Mouse (Mus musculus) MEL (cell line): Measurements from ENCODE around the gene Zxdb. TPM values are rescaled to one million over a fixed set of nuclear protein-coding genes. Genes with fewer than 3 reads are reported as not detected.
"Not testable (repeated sequence)": the region's sequence is repeated elsewhere in the genome, so short reads cannot be mapped to it uniquely, and the experiment has no call there.

Experiments
- DNase-seq: peaks from one replicate; pipeline ENCODE4 v3.0.0; 2011; ENCODE audit warnings: low read depth, low spot score
- H3K27ac ChIP-seq: 2 replicates; pipeline ENCODE4 v1.5.1; 2012; ENCODE audit warnings: low read depth, mild to moderate bottlenecking, control low read depth, low read length, moderate library complexity; ENCODE audit not compliant: control insufficient read depth
- H3K27me3 ChIP-seq, 2 experiments: fragments of 150-350 bp in 1 of 2; sonication (generic) in 1 of 2; 2 replicates each; pipeline ENCODE4 v1.6.1; 2012; ENCODE audit warnings: low read length in 2 of 2, mild to moderate bottlenecking in 2 of 2, improper control_type of control experiment in 1 of 2, moderate library complexity in 1 of 2; ENCODE audit not compliant: insufficient read depth in 2 of 2, control insufficient read depth in 1 of 2
- H3K36me3 ChIP-seq, 2 experiments: 2 replicates each; pipeline ENCODE4 v1.6.1; 2012 to 2014; ENCODE audit warnings: low read length in 2 of 2, improper control_type of control experiment in 1 of 2, inconsistent platforms in 1 of 2, mild to moderate bottlenecking in 1 of 2; ENCODE audit not compliant: insufficient read depth in 2 of 2, control insufficient read depth in 1 of 2
- H3K4me1 ChIP-seq, 2 experiments: fragments of 150-350 bp in 1 of 2; sonication (generic) in 1 of 2; 2 replicates each; pipeline ENCODE4 v1.6.1; 2012; ENCODE audit warnings: low read length in 2 of 2, improper control_type of control experiment in 1 of 2, mild to moderate bottlenecking in 1 of 2; ENCODE audit not compliant: insufficient read depth in 2 of 2, control insufficient read depth in 1 of 2
- H3K4me3 ChIP-seq, 2 experiments: fragments of 150-350 bp in 1 of 2; sonication (generic) in 1 of 2; 2 replicates each; pipeline ENCODE4 v1.5.1; 2012; ENCODE audit warnings: low read depth in 2 of 2, low read length in 2 of 2, mild to moderate bottlenecking in 2 of 2, moderate library complexity in 2 of 2, control low read depth in 1 of 2, improper control_type of control experiment in 1 of 2; ENCODE audit not compliant: control insufficient read depth in 1 of 2, insufficient read depth in 1 of 2
- H3K79me2 ChIP-seq: 2 replicates; pipeline ENCODE4 v1.6.1; 2012; ENCODE audit warnings: mild to moderate bottlenecking, low read length, moderate library complexity; ENCODE audit not compliant: control insufficient read depth, poor library complexity, insufficient read depth
- H3K9ac ChIP-seq: 2 replicates; pipeline ENCODE4 v1.6.1; 2012; ENCODE audit warnings: low read depth, mild to moderate bottlenecking, control low read depth, low read length, moderate library complexity; ENCODE audit not compliant: control insufficient read depth, poor library complexity, severe bottlenecking
- H3K9me3 ChIP-seq: fragments of 150-350 bp; sonication (generic); replicated peaks from 2 replicates; pipeline ENCODE4 v1.6.1; 2012; ENCODE audit warnings: mild to moderate bottlenecking, low read length, improper control_type of control experiment, moderate library complexity; ENCODE audit not compliant: insufficient read depth
- BHLHE40 ChIP-seq: IDR thresholded peaks from 2 replicates; pipeline ENCODE4 v1.6.1; 2012; ENCODE audit warnings: low read depth, mild to moderate bottlenecking, inconsistent platforms, low read length, improper control_type of control experiment, borderline replicate concordance
- CHD1 ChIP-seq: IDR thresholded peaks from 2 replicates; pipeline ENCODE4 v1.6.1; 2012; ENCODE audit warnings: low read depth, mild to moderate bottlenecking, inconsistent platforms, low read length, improper control_type of control experiment
- CHD2 ChIP-seq: IDR thresholded peaks from 2 replicates; pipeline ENCODE4 v1.6.1; 2011; ENCODE audit warnings: low read length, improper control_type of control experiment
- CTCF ChIP-seq, 3 experiments: IDR thresholded peaks in 2 of 3; conservative IDR thresholded peaks in 1 of 3; 2 replicates each; pipeline ENCODE4 v1.5.1; 2011 to 2012; ENCODE audit warnings: low read length in 3 of 3, low read depth in 2 of 3, mild to moderate bottlenecking in 2 of 3, improper control_type of control experiment in 1 of 3, inconsistent platforms in 1 of 3, mixed read lengths in 1 of 3, moderate library complexity in 1 of 3; ENCODE audit not compliant: control insufficient read depth in 1 of 3, insufficient read depth in 1 of 3, poor library complexity in 1 of 3, severe bottlenecking in 1 of 3
- E2F4 ChIP-seq: IDR thresholded peaks from 2 replicates; pipeline ENCODE4 v1.6.1; 2011; ENCODE audit warnings: low read depth, low read length, improper control_type of control experiment, borderline replicate concordance
- ELF1 ChIP-seq: IDR thresholded peaks from 2 replicates; pipeline ENCODE4 v1.6.1; 2014; ENCODE audit warnings: low read depth, mild to moderate bottlenecking, inconsistent platforms, low read length, improper control_type of control experiment, moderate library complexity
- GABPA ChIP-seq: IDR thresholded peaks from 2 replicates; pipeline ENCODE4 v1.6.1; 2012; ENCODE audit warnings: low read depth, mild to moderate bottlenecking, inconsistent platforms, low read length, improper control_type of control experiment, moderate library complexity
- HCFC1 ChIP-seq: IDR thresholded peaks from 2 replicates; pipeline ENCODE4 v1.6.1; 2012; ENCODE audit warnings: low read depth, mild to moderate bottlenecking, inconsistent platforms, low read length, improper control_type of control experiment, moderate library complexity
- KAT2A ChIP-seq: conservative IDR thresholded peaks from 2 replicates; pipeline ENCODE4 v1.6.1; 2012; ENCODE audit warnings: low read depth, low read length, improper control_type of control experiment, inconsistent platforms
- MAFK ChIP-seq: IDR thresholded peaks from 2 replicates; pipeline ENCODE4 v1.6.1; 2011; ENCODE audit warnings: low read depth, mild to moderate bottlenecking, low read length, improper control_type of control experiment, borderline replicate concordance
- MAX ChIP-seq: IDR thresholded peaks from 2 replicates; pipeline ENCODE4 v1.6.1; 2011; ENCODE audit warnings: low read length, improper control_type of control experiment
- MAZ ChIP-seq: IDR thresholded peaks from 2 replicates; pipeline ENCODE4 v1.6.1; 2012; ENCODE audit warnings: low read depth, mild to moderate bottlenecking, inconsistent platforms, low read length, improper control_type of control experiment
- MXI1 ChIP-seq: IDR thresholded peaks from 2 replicates; pipeline ENCODE4 v1.6.1; 2011; ENCODE audit warnings: mild to moderate bottlenecking, low read depth, low read length, improper control_type of control experiment
- MYB ChIP-seq: IDR thresholded peaks from 2 replicates; pipeline ENCODE4 v1.6.1; 2011; ENCODE audit warnings: mild to moderate bottlenecking, low read depth, low read length, improper control_type of control experiment
- MYC ChIP-seq: IDR thresholded peaks from 2 replicates; pipeline ENCODE4 v1.6.1; 2011; ENCODE audit warnings: low read depth, mild to moderate bottlenecking, low read length, improper control_type of control experiment, moderate library complexity
- NRF1 ChIP-seq: IDR thresholded peaks from 2 replicates; pipeline ENCODE4 v1.6.1; 2014; ENCODE audit warnings: low read depth, mild to moderate bottlenecking, inconsistent platforms, low read length, improper control_type of control experiment, moderate library complexity; ENCODE audit not compliant: poor library complexity, insufficient read depth, severe bottlenecking
- POLR2A ChIP-seq, 2 experiments: IDR thresholded peaks; 2 replicates each; pipeline ENCODE4 v1.6.1; 2011 to 2012; ENCODE audit warnings: low read length in 2 of 2, mild to moderate bottlenecking in 2 of 2, control low read depth in 1 of 2, improper control_type of control experiment in 1 of 2, low read depth in 1 of 2, moderate library complexity in 1 of 2; ENCODE audit not compliant: control insufficient read depth in 1 of 2, insufficient read depth in 1 of 2, poor library complexity in 1 of 2
- POLR2AphosphoS2 ChIP-seq: IDR thresholded peaks from 2 replicates; pipeline ENCODE4 v1.6.1; 2011; ENCODE audit warnings: low read length, improper control_type of control experiment
- POLR2AphosphoS5 ChIP-seq: IDR thresholded peaks from 2 replicates; pipeline ENCODE4 v1.6.1; 2012; ENCODE audit warnings: low read depth, borderline replicate concordance, mild to moderate bottlenecking, inconsistent platforms, low read length, moderate library complexity, mixed read lengths
- RAD21 ChIP-seq: IDR thresholded peaks from 2 replicates; pipeline ENCODE4 v1.6.1; 2011; ENCODE audit warnings: mild to moderate bottlenecking, low read depth, low read length, improper control_type of control experiment
- RCOR1 ChIP-seq: IDR thresholded peaks from 2 replicates; pipeline ENCODE4 v1.6.1; 2012; ENCODE audit warnings: low read depth, mild to moderate bottlenecking, inconsistent platforms, low read length, improper control_type of control experiment
- SMC3 ChIP-seq: IDR thresholded peaks from 2 replicates; pipeline ENCODE4 v1.6.1; 2011; ENCODE audit warnings: low read depth, low read length, improper control_type of control experiment
- TAL1 ChIP-seq: IDR thresholded peaks from 2 replicates; pipeline ENCODE4 v1.6.1; 2012; ENCODE audit warnings: mild to moderate bottlenecking, inconsistent platforms, low read length, moderate library complexity, mixed read lengths
- UBTF ChIP-seq: IDR thresholded peaks from 2 replicates; pipeline ENCODE4 v1.6.1; 2012; ENCODE audit warnings: low read depth, mild to moderate bottlenecking, inconsistent platforms, low read length, improper control_type of control experiment, moderate library complexity, borderline replicate concordance; ENCODE audit not compliant: insufficient read depth
- USF1 ChIP-seq: IDR thresholded peaks from 2 replicates; pipeline ENCODE4 v1.6.1; 2014; ENCODE audit warnings: low read depth, mild to moderate bottlenecking, inconsistent platforms, low read length, improper control_type of control experiment, moderate library complexity
- ZC3H11A ChIP-seq: IDR thresholded peaks from 2 replicates; pipeline ENCODE4 v1.6.1; 2012; ENCODE audit warnings: low read depth, mild to moderate bottlenecking, inconsistent platforms, low read length, improper control_type of control experiment
- ZKSCAN1 ChIP-seq: IDR thresholded peaks from 2 replicates; pipeline ENCODE4 v1.6.1; 2012; ENCODE audit warnings: low read depth, mild to moderate bottlenecking, inconsistent platforms, low read length, improper control_type of control experiment, moderate library complexity
- ZMIZ1 ChIP-seq: IDR thresholded peaks from 2 replicates; pipeline ENCODE4 v1.6.1; 2012; ENCODE audit warnings: low read depth, mild to moderate bottlenecking, inconsistent platforms, low read length, improper control_type of control experiment, moderate library complexity
- ZNF384 ChIP-seq: IDR thresholded peaks from 2 replicates; pipeline ENCODE4 v1.6.1; 2012; ENCODE audit warnings: low read depth, mild to moderate bottlenecking, inconsistent platforms, low read length, improper control_type of control experiment
- polyA plus RNA-seq, 2 experiments: library from polyadenylated mRNA; stranded (reverse) in 1 of 2; unstranded in 1 of 2; fragments of >175 nt in 1 of 2; fragments of >200 nt in 1 of 2; gene quantifications; 2 replicates each; pipeline versions ENCODE4 v1.2.1 to v1.2.4; 2012; ENCODE audit warnings: low replicate concordance in 2 of 2, low read depth in 1 of 2; ENCODE audit not compliant: insufficient read length in 2 of 2, insufficient read depth in 1 of 2, missing spikeins in 1 of 2
- total RNA-seq: library from RNA; depleted of rRNA; stranded (reverse); fragments of 300-350 nt; gene quantifications from 2 replicates; pipeline ENCODE4 v1.2.3, GENCODE M21; 2012; rRNA removed

Gene Zxdb
- total RNA-seq (4.6 and 4.8 TPM in 2 replicates), polyA plus RNA-seq (1 to 10 TPM in 1 of 2 experiments, not detected in 1; 2.0 TPM)

DNA sequence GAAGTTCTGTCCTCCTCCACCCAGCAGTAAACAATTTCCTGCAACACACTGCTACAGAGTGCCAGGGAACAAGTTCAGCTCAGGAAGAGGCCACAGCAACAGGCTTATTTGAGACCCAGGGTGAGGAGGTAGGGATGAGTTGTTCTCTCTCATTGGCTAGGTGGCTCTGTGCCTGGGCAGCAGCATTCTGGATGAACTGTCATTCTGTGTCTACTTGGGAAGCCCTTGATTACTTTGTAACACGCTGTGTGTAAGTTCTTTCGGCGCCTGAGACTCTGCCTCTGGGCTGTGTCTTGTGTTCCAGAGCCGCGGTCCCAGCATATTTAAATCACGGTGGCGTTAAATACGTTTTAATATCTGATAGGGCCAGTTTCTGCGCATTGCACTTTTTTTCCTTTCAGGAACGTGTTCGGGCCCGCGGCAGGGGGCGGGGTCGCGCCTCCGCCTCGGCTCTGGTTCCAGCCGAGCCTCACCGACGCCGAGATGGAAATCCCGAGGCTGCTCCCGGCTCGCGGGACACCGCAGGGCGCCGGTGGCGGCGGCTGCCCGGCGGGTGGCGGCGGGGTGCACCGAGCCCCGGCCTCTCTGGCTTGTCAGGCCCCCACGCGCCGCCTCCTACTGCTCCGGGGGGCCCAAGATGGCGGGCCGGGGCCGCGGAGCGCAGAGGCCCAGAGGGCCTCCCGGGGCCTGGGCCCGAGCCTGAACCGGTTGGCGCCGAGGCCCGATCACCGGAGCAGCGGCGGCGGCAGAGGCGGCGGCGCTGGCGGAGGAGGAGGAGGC, at the start of gene Zxdb:
Zxdb (plus strand) TSS at position 378 of the 780 bp plus-strand sequence.
- not testable (repeated sequence) for H3K9ac ChIP-seq, H3K79me2 ChIP-seq, H3K9me3 ChIP-seq, H3K27ac ChIP-seq, H3K36me3 ChIP-seq, DNase-seq, H3K27me3 ChIP-seq, H3K4me3 ChIP-seq, H3K4me1 ChIP-seq

DNA sequence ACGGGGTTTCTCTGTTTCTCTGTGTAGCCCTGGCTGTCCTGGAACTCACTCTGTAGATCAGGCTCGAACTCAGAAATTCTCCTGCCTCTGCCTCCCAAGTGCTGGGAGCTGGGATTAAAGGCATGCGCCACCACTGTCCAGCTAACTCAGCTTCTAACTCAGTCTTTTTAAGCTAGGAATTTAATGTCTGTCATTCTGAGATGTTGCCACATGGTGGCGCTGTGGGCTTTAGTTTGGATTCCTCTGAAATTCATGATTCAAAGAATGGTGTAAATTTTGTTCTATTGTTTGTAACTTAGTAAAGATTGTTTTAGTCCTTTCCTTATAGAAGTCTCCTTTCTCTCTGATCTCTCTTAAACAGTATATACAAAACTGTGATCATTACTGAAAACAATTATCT, 49.4 kb upstream of the Zxdb start:
- H3K79me2 ChIP-seq, result no peaks in the 10 kb centered on the region
- H3K27ac ChIP-seq, result no peak overlapping the region
- H3K4me3 ChIP-seq, result no peak overlapping the region
- no peak for TF ChIP-seq POLR2AphosphoS2
- peak; percentile 66 for TF ChIP-seq ZC3H11A
- TF ChIP-seq MAX, result no peak
- TF ChIP-seq NRF1, result no peak
- TF ChIP-seq MYC, result no peak
- no peak for TF ChIP-seq KAT2A
- no peak for TF ChIP-seq MYB
- TF ChIP-seq ZMIZ1, result no peak
- no peak for TF ChIP-seq ELF1
- TF ChIP-seq E2F4, result no peak
- TF ChIP-seq ZKSCAN1, result no peak
- no peak for TF ChIP-seq RCOR1
- no peak for TF ChIP-seq TAL1
- no peak for TF ChIP-seq HCFC1
- no peak for TF ChIP-seq USF1
- no peak for TF ChIP-seq CHD1
- peak; percentile 83 for TF ChIP-seq RAD21
- no peak for TF ChIP-seq POLR2A (IDR thresholded peaks at IDR 0.05; ENCODE audit: control insufficient read depth in 1 of 2, insufficient read depth in 1 of 2, low read depth in 1 of 2, low read length in 2 of 2, poor library complexity in 1 of 2)
- peak; percentile 12 to 76 (median 25); a peak in 3 of 6 replicates for TF ChIP-seq CTCF (IDR thresholded peaks at IDR 0.05 in 2 of 3, conservative IDR thresholded peaks at IDR 0.05 in 1 of 3; ENCODE audit: control insufficient read depth in 1 of 3, insufficient read depth in 1 of 3, low read depth in 2 of 3, low read length in 3 of 3, poor library complexity in 1 of 3, severe bottlenecking in 1 of 3)
- TF ChIP-seq GABPA, result no peak
- peak; percentile 76 for TF ChIP-seq SMC3
- no peak for TF ChIP-seq ZNF384
- TF ChIP-seq POLR2AphosphoS5, result no peak
- no peak for TF ChIP-seq BHLHE40
- TF ChIP-seq MAZ, result no peak
- TF ChIP-seq CHD2, result no peak
- TF ChIP-seq UBTF, result no peak
- TF ChIP-seq MXI1, result no peak
- no peak for TF ChIP-seq MAFK
- H3K36me3 ChIP-seq, result peaks cover 0 to 5% of the 10 kb centered on the region in 2 experiments; a peak in 2 of 4 replicates
- peaks cover 2 to 4% of the 10 kb centered on the region in 2 experiments; a peak in 3 of 4 replicates for H3K4me1 ChIP-seq
- peak; percentile 68 for DNase-seq
- no peaks in the 10 kb centered on the region for H3K27me3 ChIP-seq
- no peaks in the 10 kb centered on the region for H3K9me3 ChIP-seq
- H3K9ac ChIP-seq, result no peak overlapping the region
